Mouse (Mus musculus) right cerebral cortex, postnatal 10 days (tissue): ENCODE measurements around the gene Treml1.

Experiments
- DNase-seq, 2 experiments: peaks; one replicate each; pipeline ENCODE4 v3.0.0; 2021; ENCODE audit warnings: low spot score in 2 of 2

Gene Treml1

GRCm38 (mm10) chr17:48408526-48409291 is 49.0 kb downstream of the Treml1 start:
- DNase-seq = peak; percentile 81 to 83

GRCm38 (mm10) chr17:48409380-48410298 is 49.9 kb downstream of the Treml1 start, which contains the start of the genes Nfya and Oard1:
Gene Nfya (minus strand): TSS chr17:48409906.
Gene Oard1 (plus strand): TSS chr17:48410014.
- DNase-seq = peak; percentile 100

GRCm38 (mm10) chr17:48410299-48410785 is 50.6 kb downstream of the Treml1 start:
- DNase-seq = peak in 1 of 2 experiments; percentile 39

- no peak for DNase-seq
Observed at GRCm38 (mm10) chr17:48411241-48411640, 51.5 kb downstream of the Treml1 start.

GRCm38 (mm10) chr17:48416011-48416410 is 56.3 kb downstream of the Treml1 start:
- DNase-seq = no peak
